Mouse (Mus musculus) small intestine, adult 2 months (tissue): Measurements from ENCODE around the gene Slc1a5.

ENCODE experiments used
- CTCF ChIP-seq: fragments of 200-500 bp; IDR thresholded peaks from 2 replicates; pipeline ENCODE4 v1.5.1; 2012; ENCODE audit warnings: low read depth, mild to moderate bottlenecking, control low read depth, inconsistent platforms, low read length, moderate library complexity, mixed read lengths; ENCODE audit not compliant: insufficient replicate concordance, insufficient read length; ENCODE audit errors: extremely low read depth
- POLR2A ChIP-seq: fragments of 200-500 bp; IDR thresholded peaks from 2 replicates; pipeline ENCODE4 v1.6.1; 2012; ENCODE audit warnings: low read depth, mild to moderate bottlenecking, control low read depth, inconsistent platforms, low read length, moderate library complexity

DNA sequence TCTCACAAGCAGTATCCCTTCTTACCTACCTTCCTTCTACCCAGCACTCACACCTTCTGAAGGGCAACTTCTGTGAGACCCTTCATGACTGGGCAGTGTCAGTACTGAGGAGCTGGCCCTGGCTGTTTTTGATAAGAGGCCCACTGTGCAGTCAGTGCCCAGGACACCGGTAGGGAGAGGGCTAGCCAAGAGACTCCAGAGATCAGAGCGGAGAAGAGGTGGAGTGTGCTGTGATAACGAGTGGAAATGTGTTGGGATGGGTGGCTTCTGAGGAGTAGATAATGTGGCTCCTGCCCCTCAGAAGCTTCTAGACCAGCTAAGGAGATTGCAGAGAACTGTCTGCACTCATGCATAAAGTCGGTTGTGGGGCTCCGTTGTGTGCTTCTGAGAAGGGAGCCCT, 38.7 kb downstream of the Slc1a5 start:
- TF ChIP-seq CTCF (no peak), POLR2A (no peak)
